Mouse (Mus musculus) layer of hippocampus, adult 11-12 months (tissue): ENCODE measurements around the gene 1700057G04Rik.
"Not testable (repeated sequence)": the region's sequence is repeated elsewhere in the genome, so short reads cannot be mapped to it uniquely, and the experiment has no call there.

Experiments
- DNase-seq: peaks from one replicate; pipeline ENCODE4 v3.0.0; 2022; ENCODE audit warnings: low spot score

1700057G04Rik gene

GRCm38 (mm10) chr9:92305075-92305474 is 4.1 kb upstream of the 1700057G04Rik start:
- no peak for DNase-seq

DNA sequence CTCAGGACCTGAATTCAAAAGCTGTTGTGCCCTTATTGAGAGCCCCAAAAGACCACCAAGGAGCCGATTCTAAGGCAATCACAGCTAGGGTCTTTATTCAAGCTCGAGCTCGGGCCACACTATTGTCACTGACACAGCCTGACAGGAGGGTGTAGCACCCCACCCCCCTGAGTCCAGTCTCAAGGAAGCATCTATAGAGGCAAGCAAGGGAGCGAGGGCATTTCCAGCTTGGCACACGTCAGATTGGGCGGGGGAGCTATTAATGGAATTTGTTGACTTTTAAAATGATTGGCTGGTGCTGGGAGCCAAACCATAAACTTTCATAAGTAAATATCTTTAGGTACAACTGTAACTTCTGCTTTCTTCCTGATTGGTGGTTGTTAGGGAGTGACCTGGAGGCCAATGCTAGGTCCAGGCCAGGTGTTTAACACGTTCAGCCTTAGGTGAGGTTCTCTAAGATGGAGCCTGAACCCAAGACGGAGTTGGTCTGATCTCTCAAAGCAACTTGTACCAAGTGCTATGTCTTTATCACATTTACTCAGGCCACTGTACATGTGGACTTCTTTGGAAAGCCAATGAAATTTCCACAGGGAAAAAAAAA is 3.5 kb upstream of the 1700057G04Rik start:
- no peak for DNase-seq

DNA sequence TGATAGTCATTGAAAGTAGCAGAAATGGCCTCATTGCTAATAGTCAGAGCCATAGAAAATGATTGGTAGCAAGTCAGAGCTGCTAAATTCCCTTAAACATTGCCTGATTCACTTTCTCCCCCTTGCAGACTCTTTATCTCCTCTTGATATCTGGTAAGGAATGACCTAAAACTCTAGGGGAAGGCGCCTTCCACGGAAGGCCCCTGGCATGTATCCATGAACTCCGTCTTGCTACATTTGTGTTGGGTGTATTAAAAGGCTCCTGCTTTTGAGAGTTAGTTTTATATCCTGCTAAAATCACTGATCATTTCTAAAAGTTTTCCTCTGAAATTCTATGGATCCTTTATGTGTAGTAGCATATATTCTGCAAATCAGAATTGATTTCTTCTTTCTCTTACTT is 7.6 kb downstream of the 1700057G04Rik start:
- no peak for DNase-seq

- DNase-seq = not testable (repeated sequence)
Measured at GRCm38 (mm10) chr9:92325936-92326335, 16.8 kb downstream of the 1700057G04Rik start.

- DNase-seq = no peak
Measured at GRCm38 (mm10) chr9:92326813-92327212, 17.6 kb downstream of the 1700057G04Rik start.

GRCm38 (mm10) chr9:92331383-92331782 is 22.2 kb downstream of the 1700057G04Rik start:
- no peak for DNase-seq

GRCm38 (mm10) chr9:92334845-92335244 is 25.7 kb downstream of the 1700057G04Rik start:
- no peak for DNase-seq

DNA sequence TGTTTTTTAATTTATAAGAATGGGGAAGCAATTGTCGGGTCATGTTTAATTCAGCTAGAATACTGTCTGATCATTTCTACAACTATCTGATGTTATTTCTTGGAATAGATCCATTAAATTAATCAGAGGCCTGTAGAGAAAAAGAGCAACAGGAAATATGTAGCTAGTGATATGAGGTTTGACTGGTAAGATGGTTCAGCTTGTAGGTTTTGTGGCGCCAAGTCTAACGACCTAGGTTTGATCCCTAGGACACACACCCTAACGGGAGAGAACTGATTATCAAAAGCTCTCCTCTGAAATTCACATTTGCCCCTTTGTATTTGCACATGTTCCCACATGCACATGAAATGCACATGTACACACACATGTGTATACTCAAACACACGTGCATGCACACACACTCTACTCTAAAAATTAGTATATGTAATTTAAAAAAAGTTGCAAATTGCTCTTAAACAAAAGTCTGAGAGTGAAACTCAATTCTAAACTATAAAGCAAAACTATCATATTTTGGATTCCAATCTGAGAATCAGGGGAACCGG is 26.2 kb downstream of the 1700057G04Rik start:
- DNase-seq = no peak

DNA sequence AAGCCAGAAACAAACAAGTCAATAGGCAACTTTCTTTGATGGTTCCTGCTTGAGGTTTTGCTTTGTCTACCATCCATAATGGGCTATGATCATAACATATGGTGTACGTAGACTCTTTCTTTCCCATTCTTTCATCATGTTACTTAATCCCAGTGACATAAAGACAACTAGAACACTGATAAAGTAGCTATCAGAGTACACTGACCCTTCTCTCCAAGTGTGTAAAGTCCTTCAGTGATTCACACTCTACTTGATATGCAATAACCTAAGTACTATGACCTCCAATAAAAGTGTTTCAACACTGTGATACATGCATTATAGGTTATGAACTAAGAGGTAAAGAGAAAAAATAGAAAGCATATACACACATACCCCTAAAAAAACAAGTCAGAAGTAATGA is 27.9 kb downstream of the 1700057G04Rik start:
- DNase-seq = no peak

DNA sequence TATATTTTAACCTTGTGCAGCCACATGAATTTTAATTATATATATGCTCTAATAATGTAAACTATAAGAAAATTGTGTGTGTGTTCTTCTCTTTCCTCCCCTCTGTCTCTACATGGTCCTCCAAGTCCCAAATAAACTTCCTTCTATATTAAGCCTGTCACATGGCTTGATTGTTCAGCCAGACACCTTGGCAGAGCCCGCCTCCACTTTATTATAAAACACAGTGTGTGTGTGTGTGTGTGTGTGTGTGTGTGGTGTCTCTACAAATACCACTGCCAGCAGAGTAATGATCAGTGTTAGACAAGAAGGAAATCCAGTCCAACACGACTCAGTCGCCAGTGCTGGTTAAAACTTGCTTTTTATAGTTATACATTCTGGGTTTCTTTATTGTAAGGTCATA is 28.5 kb downstream of the 1700057G04Rik start:
- no peak for DNase-seq

DNA sequence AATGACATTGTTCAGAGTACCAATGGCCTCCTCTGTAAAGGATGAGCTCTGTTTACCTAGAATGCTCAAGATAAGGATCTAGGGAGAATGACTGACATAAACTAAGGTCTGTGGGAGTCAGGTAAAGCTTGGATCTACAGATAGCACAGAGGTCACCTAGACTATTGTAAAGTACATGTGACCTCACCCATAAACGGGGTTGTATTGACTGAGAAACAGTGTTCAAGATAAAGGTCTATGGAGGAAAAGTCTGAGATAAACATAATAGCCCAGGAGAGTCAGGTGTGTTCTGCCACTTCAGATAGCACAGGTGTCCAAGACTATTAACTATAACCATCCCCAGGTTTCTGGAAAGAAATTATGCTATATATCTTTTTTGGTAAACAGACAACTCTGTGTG is 29.8 kb downstream of the 1700057G04Rik start:
- no peak for DNase-seq

DNA sequence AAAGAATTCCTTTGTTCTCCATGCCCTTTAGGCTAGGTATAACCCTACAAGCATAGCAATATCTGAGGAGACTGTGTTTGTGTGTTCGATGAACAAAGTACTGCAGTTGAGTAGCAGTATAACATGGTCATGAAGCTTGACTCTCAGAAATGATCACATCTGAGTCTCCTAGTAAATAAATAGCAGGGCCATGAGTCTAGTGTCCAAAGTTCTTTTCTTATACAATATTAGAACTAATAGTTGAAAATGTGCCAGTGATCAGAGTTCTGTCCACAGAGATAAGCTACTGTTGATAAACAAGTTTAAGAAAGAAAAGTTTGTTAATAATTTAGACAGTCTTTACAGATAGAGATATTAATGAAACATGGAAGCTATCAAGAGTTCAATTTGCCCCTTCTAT is 42.7 kb downstream of the 1700057G04Rik start:
- no peak for DNase-seq

GRCm38 (mm10) chr9:92353306-92353705 is 44.1 kb downstream of the 1700057G04Rik start:
- no peak for DNase-seq

- DNase-seq = no peak
Measured at GRCm38 (mm10) chr9:92360691-92361310, 51.6 kb downstream of the 1700057G04Rik start.

DNA sequence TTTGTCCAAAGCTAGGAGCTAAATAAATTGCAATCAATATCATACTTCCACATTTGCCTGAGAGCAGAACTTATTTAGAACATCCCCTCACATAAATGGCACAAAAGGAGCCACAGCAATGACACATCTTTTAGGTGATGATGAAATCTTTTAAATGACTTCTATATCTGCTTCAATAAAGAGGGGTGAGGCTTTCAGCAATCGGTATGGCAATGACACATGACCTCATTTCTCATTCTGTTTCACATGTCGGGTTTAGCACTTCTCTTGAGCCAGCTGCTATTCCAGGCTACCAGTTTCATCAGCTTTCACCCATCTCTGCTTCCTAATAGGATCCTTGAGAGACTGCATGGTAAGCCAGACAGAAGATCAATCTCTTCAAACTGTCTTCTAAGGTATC is 54.3 kb downstream of the 1700057G04Rik start:
- no peak for DNase-seq

DNA sequence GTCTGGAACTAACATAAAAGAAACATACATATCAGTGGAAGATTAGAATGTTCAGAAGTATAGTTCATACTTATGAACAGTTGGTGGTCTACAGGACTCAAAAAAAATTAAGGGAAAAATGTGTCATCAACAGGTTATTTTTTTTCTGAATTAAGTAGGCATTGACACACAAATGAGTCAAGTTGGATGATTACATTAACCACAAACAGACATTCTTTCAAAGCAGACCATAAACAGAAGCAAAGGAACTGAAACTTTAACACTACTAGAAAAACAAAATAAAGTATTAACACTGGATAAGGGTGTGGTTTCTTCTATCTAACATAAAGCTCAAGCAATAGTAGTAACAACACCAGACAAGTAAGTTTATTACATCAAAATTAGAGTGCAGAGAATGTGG is 59.7 kb downstream of the 1700057G04Rik start:
- no peak for DNase-seq

DNA sequence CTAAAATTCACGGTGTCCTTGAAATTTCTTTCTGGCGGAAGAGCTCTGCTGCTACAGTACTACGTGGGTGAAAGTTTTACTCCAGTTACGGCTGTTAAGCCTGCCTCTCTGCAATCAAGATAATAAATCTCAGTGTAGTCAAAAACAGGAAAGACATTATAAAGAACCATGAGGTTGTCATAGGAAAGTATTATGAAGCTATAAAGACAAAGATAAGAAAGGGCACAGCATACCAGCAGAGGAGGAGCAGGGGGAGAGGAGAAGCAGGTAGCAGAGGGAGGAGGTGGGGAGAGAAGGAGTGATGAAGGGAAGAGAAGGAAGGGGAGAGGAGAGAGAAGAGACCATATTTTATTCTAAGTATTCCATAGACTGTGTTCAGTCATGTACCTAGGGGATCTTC is 64.7 kb downstream of the 1700057G04Rik start:
- no peak for DNase-seq

- DNase-seq = no peak
Measured at GRCm38 (mm10) chr9:92374705-92375199, 65.6 kb downstream of the 1700057G04Rik start.

GRCm38 (mm10) chr9:92375378-92375777 is 66.2 kb downstream of the 1700057G04Rik start:
- DNase-seq = no peak

GRCm38 (mm10) chr9:92377967-92378366 is 68.8 kb downstream of the 1700057G04Rik start:
- DNase-seq = no peak

DNA sequence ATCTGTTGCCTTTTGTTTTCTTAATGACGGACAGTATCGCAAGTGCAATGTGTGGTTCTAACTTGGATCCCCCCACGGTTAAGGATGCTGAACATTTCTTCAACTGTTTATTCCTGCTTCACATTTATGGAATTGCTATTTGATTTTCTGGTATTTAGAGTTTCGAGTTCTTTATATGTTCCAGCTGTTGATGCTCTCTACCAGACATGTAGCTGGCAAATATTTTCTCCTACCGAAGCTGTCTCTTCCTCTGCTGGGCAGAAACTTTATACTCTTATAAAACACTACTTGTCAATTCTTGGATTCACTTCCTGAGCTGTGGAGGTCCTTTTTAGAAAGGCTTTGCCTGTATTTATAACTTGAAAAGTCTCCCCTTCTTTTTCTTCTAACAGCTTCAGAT is 70.1 kb downstream of the 1700057G04Rik start:
- no peak for DNase-seq

DNA sequence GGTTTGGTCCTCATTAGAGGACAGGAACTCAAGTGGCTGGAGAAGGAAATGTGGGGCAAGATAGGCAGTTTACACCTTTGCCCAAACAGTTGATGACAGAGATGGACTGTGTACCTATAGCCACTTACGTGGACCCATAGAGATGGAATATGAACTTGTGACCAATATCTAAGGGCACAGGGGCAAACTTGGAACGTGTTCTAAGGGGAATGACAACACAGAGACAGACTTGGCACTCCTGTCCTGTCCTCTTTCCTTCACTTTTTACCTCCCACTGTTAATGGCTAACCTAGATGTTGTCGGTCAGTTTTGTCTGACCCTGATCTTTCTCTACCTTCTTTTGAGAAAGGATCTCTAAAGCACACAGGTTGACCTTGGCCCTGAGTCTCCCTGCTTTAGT is 74.2 kb downstream of the 1700057G04Rik start:
- DNase-seq = no peak

DNA sequence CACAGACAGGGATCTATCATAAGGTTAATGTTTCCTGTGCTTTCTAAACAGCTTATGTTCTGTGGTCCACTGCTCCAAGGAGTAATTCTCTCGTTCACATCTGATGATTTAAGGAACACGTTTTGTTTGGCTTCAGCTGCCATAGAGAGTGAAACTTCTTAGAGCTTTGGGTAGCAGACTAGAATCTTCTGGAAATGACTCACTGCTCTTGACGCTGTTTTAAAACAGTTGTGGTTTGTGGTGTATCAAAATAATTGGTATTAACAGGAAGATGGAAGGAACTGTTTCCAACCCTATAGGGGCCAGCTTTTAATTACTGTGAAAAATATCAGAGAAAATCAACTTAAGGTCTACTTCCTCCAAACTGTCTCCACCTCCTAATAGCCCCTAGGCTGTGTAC is 75.2 kb downstream of the 1700057G04Rik start:
- no peak for DNase-seq

DNA sequence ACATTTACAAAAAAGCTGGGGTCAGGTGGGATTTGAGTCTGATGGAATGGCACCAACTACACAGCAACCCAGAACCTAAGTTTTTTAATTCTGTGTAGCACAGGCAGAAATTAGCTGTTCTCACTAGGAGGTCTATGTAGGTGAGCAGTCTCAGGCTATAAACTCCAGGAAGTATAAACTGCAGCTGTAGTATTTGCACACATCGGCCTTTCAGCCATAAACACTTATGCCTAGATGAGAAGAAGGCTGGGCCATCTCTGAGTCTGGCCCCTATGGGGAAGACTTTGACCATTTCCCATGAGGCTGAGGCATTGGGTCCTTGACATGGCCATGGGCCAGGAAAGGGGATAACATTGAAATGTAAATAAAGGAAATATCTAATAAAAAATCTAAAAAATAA is 76.7 kb downstream of the 1700057G04Rik start:
- no peak for DNase-seq
